Mouse (Mus musculus) hindbrain, postnatal 0 days (tissue): Measurements from ENCODE around the gene Slc39a11. TPM values are rescaled to one million over a fixed set of nuclear protein-coding genes. Genes with fewer than 3 reads are reported as not detected.

ENCODE experiments used
- ATAC-seq: fragments of 200-750 bp; cut with Nextera tagmentation; 2 replicates; pipeline ENCODE4 v1.8.0; 2017; ENCODE audit warnings: mild to moderate bottlenecking, moderate TSS enrichment, moderate library complexity
- DNase-seq: peaks from one replicate; pipeline ENCODE4 v3.0.0-alpha.2; 2015; ENCODE audit warnings: low spot score
- H3K27ac ChIP-seq: fragments of 300-500 bp; sonication (generic); 2 replicates; pipeline ENCODE4 v1.5.1; 2014; ENCODE audit warnings: mild to moderate bottlenecking
- H3K27me3 ChIP-seq: fragments of 300-500 bp; sonication (generic); 2 replicates; pipeline ENCODE4 v1.6.1; 2014; ENCODE audit warnings: low read length, mixed read lengths; ENCODE audit not compliant: insufficient read depth
- H3K36me3 ChIP-seq: fragments of 300-500 bp; sonication (generic); 2 replicates; pipeline ENCODE4 v1.6.1; 2014; ENCODE audit warnings: low read length, mixed read lengths; ENCODE audit not compliant: insufficient read depth
- H3K4me1 ChIP-seq: fragments of 300-500 bp; sonication (generic); 2 replicates; pipeline ENCODE4 v1.6.1; 2014; ENCODE audit warnings: antibody characterized with exemption, low read length, mixed read lengths; ENCODE audit not compliant: insufficient read depth
- H3K4me2 ChIP-seq: fragments of 300-500 bp; sonication (generic); 2 replicates; pipeline ENCODE4 v1.6.1; 2014; ENCODE audit warnings: low read depth, mild to moderate bottlenecking, low read length, moderate library complexity, mixed read lengths
- H3K4me3 ChIP-seq: fragments of 300-500 bp; sonication (generic); 2 replicates; pipeline ENCODE4 v1.5.1; 2014; ENCODE audit warnings: low read length
- H3K9ac ChIP-seq: fragments of 300-500 bp; sonication (generic); replicated peaks from 2 replicates; pipeline ENCODE4 v1.6.1; 2014; ENCODE audit warnings: mild to moderate bottlenecking, low read length, moderate library complexity, mixed read lengths
- H3K9me3 ChIP-seq: fragments of 300-500 bp; sonication (generic); 2 replicates; pipeline ENCODE4 v1.6.1; 2016; ENCODE audit warnings: low read length, mixed read lengths
- CTCF ChIP-seq: IDR thresholded peaks from 2 replicates; pipeline ENCODE4 v1.5.1; 2016; ENCODE audit warnings: antibody characterized with exemption, control low read depth, low read depth
- WGBS: fragments of 180-500 bp; shearing (Covaris S2); extraction: QIAGEN DNeasy Blood & Tissue Kit; methylation state at CpG from one replicate; pipeline ENCODE4 v1.1.7; 2014; 5-methylcytosine and 5-hydroxymethylcytosine counted together
- polyA plus RNA-seq: library from polyadenylated mRNA; unstranded; fragments of >200 nt; fragmentation: Nextera tagmentation; extraction: Ambion mirVana; gene quantifications from 2 replicates; pipeline ENCODE4 v1.2.1, GENCODE M21; 2015
- total RNA-seq: library from RNA; depleted of rRNA; stranded (reverse); fragments of >200 nt; gene quantifications from 2 replicates; pipeline ENCODE4 v1.2.3, GENCODE M21; 2014

Gene Slc39a11
- total and polyA plus RNA-seq, 2 experiments from 2014 or later = 35.6 to 63.3 TPM

DNA sequence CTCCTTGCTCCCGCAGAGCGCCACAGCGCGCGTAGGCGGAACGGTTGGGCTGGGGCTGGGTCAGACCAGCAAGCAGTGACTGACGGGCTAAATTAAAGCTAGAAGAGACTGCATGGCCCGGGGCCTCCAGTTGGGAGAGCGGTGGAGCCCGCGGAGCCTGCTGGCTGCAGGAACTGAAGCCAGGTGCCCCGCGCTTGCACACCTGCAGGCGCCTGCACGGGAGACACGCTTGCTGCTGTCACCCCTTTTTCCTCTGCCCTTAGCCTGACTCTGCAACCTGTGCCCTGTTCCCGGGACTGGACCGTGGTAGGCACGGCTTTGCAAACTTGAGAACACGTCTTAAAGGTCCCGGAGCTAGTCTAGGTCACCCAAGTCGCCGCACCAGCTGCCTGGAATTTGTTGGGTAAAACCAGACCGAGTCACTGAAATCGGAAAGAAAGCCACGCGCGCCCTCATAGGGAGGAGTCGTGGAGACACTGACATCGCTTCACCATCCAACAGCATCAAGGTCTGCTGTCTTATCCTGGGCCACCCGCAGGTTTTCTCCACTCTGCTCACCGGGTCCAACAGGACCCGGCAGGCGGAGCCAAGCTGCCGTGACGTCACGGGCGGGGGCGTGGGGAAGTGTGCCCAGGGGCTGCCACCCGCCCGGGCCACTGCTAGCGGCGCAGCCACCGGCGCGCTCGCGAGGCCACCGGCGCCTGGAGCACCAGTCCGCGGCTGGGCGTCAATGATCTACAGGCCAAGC is 31.0 kb downstream of the Slc39a11 start, which contains the start of gene Sstr2:
Gene Sstr2, plus strand, starts transcription at position 671 of the 748 bp plus-strand sequence.
- H3K36me3 ChIP-seq = no peaks in the 10 kb centered on the region
- peak; percentile 90 for DNase-seq
- peak within 1 kb of the TSS; percentile 74 for H3K4me2 ChIP-seq
- H3K27me3 ChIP-seq = no peaks in the 10 kb centered on the region
- ATAC-seq = peak; percentile 82
- peak within 1 kb of the TSS; percentile 50 for H3K4me3 ChIP-seq
- peaks cover 8% of the 10 kb centered on the region for H3K4me1 ChIP-seq
- TF ChIP-seq CTCF = no peak
- under 1% methylated on average over 54 of the region's 54 CpGs for WGBS
- H3K9ac ChIP-seq = peak within 1 kb of the TSS; percentile 61
- peak within 1 kb of the TSS; percentile 76 for H3K27ac ChIP-seq
- no peaks in the 10 kb centered on the region for H3K9me3 ChIP-seq

DNA sequence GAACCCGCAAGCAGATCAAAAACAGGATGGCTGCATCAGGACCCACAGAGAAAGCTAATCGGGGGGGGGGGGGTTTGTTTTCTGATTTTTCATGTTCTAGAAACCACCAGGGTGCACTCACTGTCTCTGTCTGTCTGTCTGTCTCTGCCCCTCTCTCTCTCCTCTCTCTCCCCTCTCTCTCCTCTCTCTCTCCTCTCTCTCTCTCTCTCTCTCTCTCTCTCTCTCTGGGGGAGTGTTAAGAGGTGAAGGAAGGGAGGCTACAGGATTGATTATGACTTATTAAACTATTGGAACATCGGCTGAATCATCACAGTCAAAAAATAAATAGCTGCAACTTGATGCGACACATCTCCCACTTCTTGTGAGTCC is 31.6 kb downstream of the Slc39a11 start:
- 30% methylated on average over 4 of the region's 4 CpGs for WGBS
- TF ChIP-seq CTCF = no peak
- Histone ChIP-seq H3K27me3 (no peaks in the 10 kb centered on the region), H3K4me1 (peaks cover 8% of the 10 kb centered on the region), H3K27ac (peak overlapping the region; percentile 76), H3K36me3 (no peaks in the 10 kb centered on the region), H3K9me3 (no peaks in the 10 kb centered on the region), H3K4me2 (peak overlapping the region; percentile 74), H3K4me3 (peak overlapping the region; percentile 50), H3K9ac (0 out of 2 replicates have a peak overlapping the region, but pooled peaks have one; percentile 61)
- no peak for DNase-seq
- ATAC-seq = no peak

DNA sequence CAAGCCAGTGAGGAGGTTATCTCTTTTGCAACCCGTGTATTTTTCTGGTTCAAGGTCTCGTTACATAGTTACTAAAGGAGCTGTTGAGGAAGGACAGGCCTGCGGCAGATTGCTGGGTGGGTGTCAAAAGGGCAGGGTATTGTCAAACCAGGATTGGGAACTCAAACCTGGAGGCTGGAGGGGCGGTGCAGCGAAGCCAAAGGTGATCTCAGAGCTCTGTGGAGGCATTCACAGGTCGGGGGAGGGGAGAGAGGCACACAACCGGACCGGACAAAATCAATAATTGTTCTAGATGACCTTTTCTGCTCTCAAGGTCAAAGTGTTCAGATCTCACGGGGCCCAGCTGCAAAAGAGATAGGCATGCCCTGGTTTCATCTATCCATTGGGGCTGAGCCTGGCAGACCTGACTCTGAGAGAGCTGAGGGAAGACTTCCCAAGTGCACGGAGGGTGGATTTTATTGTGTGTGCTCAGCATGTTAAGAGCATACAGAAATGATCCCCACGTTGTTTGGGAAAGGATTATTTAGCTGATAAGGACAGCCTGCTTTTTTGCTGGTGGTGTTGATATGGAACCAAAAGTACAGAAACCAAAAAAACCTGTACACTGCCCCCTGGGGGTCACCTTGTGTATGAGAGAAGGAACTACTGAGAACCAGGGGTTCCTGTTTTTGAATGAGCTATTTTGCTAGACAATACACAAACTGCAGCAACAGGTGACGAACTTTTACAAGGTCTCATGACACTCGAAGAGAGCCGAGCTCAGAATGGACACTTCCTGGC is 32.6 kb downstream of the Slc39a11 start:
- no peak overlapping the region for H3K4me2 ChIP-seq
- no peak overlapping the region for H3K27ac ChIP-seq
- 43% methylated on average over 14 of the region's 14 CpGs for WGBS
- no peaks in the 10 kb centered on the region for H3K27me3 ChIP-seq
- no peak overlapping the region for H3K9ac ChIP-seq
- H3K9me3 ChIP-seq = no peaks in the 10 kb centered on the region
- DNase-seq (peak; percentile 88), ATAC-seq (no peak)
- TF ChIP-seq CTCF = peak; percentile 64
- no peak overlapping the region for H3K4me3 ChIP-seq
- peaks cover 8% of the 10 kb centered on the region for H3K4me1 ChIP-seq
- H3K36me3 ChIP-seq = no peaks in the 10 kb centered on the region

DNA sequence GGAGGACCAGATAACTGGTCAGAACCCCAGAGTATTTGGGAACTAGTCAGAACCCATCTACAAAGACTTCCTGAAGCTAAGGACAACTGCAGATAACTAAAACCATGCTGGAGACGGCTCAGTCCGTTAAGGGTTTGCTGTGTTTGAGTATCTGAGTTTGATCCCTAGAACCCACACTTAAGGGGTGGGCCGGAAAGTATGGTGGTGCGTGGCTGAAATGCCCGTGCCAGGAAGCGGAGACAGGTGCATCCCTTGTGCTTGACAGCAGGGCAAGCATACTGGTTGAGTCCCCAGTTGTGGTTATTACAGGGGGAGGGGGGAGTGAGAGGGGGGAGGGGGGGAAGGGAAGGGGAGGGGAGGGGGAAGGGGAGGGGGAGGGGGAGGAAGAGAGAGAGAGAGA is 35.4 kb downstream of the Slc39a11 start:
- Histone ChIP-seq H3K9me3 (no peaks in the 10 kb centered on the region), H3K4me1 (peaks cover 5% of the 10 kb centered on the region; the same call in 1 of the 2 replicates), H3K27ac (no peak overlapping the region), H3K4me2 (no peak overlapping the region), H3K27me3 (no peaks in the 10 kb centered on the region), H3K4me3 (no peak overlapping the region), H3K36me3 (no peaks in the 10 kb centered on the region), H3K9ac (no peak overlapping the region)
- 86% methylated on average over 6 of the region's 6 CpGs for WGBS
- no peak for TF ChIP-seq CTCF
- DNase-seq (no peak), ATAC-seq (no peak)

DNA sequence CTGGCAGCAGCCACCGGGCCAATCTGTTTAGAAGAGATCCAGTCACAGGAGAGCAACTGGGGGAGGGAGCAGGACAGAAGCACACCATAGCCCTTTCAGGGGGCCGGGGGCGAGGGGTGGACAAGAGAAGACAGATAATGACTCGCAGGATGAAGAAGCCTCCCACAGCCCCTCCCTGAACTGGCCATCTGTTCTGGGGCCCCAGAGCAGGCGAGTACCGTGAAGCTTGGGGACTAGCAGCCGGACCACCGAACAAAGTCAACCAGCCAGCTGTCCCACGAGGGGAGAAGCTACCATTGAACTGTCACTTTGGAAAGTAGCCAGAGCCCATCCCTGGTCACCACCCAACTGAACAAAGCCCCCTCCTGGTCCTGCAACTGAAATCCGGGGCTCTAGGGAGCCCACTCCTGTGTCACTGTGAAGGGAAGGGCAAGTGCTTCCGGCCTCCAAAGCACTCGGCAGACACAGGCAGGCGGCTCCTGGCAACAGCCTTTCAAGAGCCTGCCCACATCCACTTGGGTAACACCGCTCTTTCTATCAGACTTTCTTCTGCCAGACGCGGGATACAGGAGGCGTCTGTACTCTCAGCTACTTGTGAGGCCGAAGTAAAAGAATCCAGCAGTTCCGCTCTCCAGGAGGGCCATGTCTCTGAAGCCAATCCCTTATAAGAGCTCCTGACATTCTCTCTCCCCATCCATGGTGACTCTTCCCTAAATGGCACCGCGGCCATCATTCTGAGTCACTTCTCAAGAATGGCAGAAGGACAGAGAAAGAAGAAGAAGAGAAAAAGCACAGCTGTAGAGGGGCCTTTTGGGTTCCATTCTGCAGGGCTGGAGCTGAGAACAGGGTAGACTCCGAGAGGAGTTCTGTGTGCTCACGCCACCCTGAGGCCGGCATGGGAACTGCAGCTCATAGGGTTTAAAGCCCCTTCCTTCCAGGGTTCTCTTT is 37.9 kb downstream of the Slc39a11 start:
- 13% methylated on average over 24 of the region's 24 CpGs for WGBS
- H3K27ac ChIP-seq = peak overlapping the region; percentile 75
- H3K4me3 ChIP-seq = no peak overlapping the region
- H3K36me3 ChIP-seq = no peaks in the 10 kb centered on the region
- DNase-seq (peak; percentile 84), ATAC-seq (peak; percentile 91)
- no peaks in the 10 kb centered on the region for H3K27me3 ChIP-seq
- no peaks in the 10 kb centered on the region; the same call in 1 of the 2 replicates for H3K4me1 ChIP-seq
- no peak overlapping the region for H3K9ac ChIP-seq
- peak overlapping the region; percentile 30 for H3K4me2 ChIP-seq
- TF ChIP-seq CTCF = peak; percentile 82
- no peaks in the 10 kb centered on the region for H3K9me3 ChIP-seq

DNA sequence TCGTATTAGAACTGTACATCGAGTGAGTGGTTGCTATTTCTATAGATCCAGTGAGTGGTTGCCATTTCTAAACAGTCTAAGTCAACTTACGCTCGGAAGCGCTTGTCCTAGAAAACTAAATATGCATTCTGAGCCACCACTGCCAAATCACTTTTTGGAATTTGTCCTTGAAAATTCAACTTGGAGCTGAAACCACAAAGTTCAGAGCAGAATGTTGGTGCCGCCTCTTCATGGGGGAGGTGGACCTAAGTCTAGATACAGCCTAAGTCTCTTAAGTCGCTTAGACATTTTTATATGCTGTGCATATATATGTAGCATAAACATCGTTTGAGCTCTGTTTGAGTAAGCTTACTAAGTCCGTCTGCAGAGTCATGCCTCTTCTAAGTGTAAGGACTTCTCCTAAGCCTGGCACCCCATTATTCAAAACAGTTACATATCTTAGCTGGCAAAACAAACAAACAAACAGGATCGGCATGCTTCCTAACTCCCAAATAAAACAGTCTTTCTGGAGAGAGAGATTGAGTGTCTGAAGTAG is 38.7 kb downstream of the Slc39a11 start:
- Histone ChIP-seq H3K4me3 (no peak overlapping the region), H3K4me2 (no peak overlapping the region), H3K4me1 (no peaks in the 10 kb centered on the region; the same call in 1 of the 2 replicates), H3K9ac (no peak overlapping the region), H3K27ac (peak overlapping the region; percentile 75), H3K27me3 (no peaks in the 10 kb centered on the region), H3K9me3 (no peaks in the 10 kb centered on the region), H3K36me3 (no peaks in the 10 kb centered on the region)
- TF ChIP-seq CTCF = no peak
- WGBS = 82% methylated on average over 10 of the region's 10 CpGs
- no peak for ATAC-seq
- DNase-seq = no peak
